Mouse (Mus musculus): Measurements from ENCODE around the gene Srbd1.

- TF ChIP-seq CTCF (IDR thresholded peaks at IDR 0.05; ENCODE audit: extremely low read depth, insufficient read length, insufficient replicate concordance, low read depth, low read length): no peak
- no peak for TF ChIP-seq POLR2A (IDR thresholded peaks at IDR 0.05; ENCODE audit: low read depth, low read length)
Observed at GRCm38 (mm10) chr17:86012576-86012975, 132.4 kb downstream of the Srbd1 start.

All from small intestine, adult 2 months (tissue).